Mouse (Mus musculus): ENCODE measurements around the gene Garnl3.

The Garnl3 gene

GRCm38 (mm10) chr2:33086671-33087363 lies 44.6 kb downstream of the Garnl3 start:
- peak; percentile 20 for DNase-seq

DNA sequence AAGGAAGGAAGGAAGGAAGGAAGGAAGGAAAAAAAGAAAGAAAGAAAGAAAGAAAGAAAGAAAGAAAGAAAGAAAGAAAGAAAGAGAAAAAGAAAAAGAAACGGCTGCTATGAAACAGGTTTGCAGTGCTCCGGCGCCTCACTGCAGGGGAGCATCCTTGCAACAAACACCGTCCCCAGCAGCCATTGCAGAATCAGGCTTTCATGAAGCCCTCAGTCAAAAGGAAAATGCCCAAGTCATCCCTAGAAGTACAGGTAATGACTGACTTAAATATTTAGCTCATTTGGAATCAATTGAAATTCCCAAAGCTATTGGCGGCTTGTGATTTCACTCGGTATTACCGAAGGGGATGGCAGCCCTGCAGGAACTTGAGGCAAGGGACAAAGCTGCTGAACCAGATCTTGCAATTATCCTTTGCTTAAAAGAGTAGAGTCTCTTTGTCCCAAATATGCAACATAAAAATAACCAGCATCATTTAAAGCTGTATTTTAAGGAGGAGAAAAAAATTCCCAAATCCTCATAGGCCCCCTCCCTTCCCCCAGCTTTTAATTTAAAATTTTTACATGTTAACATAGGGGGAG lies 45.3 kb downstream of the Garnl3 start:
- peak; percentile 17 for DNase-seq

DNA sequence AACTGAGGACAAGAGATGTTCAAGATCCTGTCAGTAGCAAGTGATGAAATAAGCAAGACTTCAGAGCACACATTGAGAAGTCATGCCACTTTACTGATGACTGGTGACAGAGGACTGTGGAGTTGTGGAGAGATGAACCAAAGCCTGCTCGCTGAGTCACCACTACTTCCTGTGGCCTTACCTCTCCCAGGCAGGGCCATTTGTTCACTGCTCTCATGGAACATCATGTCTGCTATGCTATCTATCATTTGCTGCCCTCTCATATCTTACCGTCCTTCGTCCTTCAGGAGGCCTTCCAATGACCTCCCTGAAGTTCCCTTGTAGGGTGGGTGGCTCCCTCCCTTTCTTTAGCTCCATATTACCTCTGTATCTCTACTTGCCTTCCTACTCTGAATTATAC lies 47.2 kb downstream of the Garnl3 start:
- no peak for DNase-seq

- no peak for DNase-seq
These were observed 51.3 kb downstream of the Garnl3 start for GRCm38 (mm10) chr2:33080166-33080565.

- peak; percentile 33 for DNase-seq
These were observed 54.2 kb downstream of the Garnl3 start for GRCm38 (mm10) chr2:33077252-33077651.

DNA sequence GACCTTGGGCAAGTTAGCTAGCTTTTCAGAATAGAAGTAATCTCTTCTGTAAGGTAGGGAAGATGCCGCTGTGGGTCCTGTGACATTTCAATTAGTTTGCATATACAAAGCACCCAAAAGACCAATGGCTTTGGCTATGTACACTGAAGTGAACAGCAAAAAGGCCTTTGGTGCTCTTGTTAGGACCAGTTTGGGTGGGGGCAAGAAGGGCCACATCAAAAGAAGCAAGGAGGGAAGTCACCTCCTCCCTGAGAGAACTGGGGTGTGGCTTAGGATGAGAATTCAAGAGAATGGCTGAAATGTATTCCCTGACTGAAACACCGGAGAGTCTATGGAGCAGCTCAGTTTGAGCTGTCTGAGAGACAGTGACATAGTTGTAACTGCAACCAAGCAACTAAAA lies 56.5 kb downstream of the Garnl3 start:
- no peak for DNase-seq

GRCm38 (mm10) chr2:33074188-33074587 lies 57.3 kb downstream of the Garnl3 start:
- no peak for DNase-seq

- DNase-seq, result no peak
These were observed 59.1 kb downstream of the Garnl3 start for GRCm38 (mm10) chr2:33072333-33072732.

GRCm38 (mm10) chr2:33065610-33066009 lies 65.8 kb downstream of the Garnl3 start:
- DNase-seq, result no peak

- DNase-seq, result no peak
These were observed 68.7 kb downstream of the Garnl3 start for GRCm38 (mm10) chr2:33062744-33063143.

GRCm38 (mm10) chr2:33058926-33059325 lies 72.5 kb downstream of the Garnl3 start:
- DNase-seq, result no peak

DNA sequence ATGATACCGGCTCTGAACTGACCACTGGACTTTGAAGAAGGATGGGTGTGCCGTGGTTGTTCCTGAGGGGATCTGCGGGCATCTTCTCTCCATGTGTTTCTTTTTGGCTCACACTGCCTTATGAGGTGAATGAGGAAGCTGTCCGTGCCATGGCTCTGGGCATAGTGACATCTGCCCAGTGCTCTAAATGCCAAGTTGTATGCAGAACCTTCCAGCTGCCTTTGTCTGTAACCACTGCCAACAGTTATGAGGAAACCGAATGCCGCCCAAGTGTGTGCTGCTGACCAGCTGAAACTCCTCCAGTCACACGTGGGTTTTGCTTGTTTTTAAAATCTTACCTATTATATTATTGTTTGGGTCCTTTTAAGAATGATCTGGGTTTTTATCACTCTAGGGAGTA lies 73.9 kb downstream of the Garnl3 start:
- no peak for DNase-seq

DNA sequence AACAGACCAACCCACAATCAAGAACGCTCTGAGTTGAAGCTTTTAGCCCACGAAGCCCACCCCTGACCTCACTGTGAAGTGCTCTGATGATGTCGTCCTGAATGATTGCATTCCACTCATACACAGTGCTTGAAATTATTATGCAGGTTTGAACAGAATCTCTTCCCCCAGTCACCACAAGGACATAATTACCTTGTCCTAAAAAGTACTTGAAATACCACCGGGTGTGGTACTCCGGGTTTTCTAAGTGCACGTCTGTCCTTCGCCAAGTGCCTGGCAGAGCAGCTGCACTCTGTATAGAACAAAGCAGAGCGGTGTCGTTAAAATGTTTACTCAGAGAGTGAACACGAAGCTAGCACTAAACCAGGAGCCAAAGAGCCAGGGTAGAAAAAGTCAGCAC lies 77.5 kb downstream of the Garnl3 start:
- DNase-seq, result no peak

GRCm38 (mm10) chr2:33047360-33047759 lies 84.1 kb downstream of the Garnl3 start:
- DNase-seq, result no peak

DNA sequence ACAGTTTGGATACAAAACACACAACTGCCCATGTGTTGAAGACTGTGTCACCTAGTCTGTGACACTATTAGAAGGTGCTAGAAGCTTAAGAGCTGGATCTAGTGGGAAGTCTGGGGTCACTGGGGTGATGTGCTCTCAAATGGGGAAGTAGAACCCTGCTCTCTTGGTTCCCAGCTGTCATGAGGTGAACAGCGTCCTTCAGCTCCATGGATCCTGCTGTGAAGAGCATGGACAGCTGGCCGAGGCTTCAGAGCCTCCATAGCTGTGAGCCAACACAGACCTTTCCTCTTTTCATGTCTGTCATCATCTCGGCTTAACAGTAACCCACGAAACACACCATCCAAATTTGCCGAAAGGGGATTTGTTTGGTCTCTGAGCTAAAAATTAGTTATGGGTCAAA lies 84.5 kb downstream of the Garnl3 start:
- DNase-seq, result no peak

- no peak for DNase-seq
These were observed 85.6 kb downstream of the Garnl3 start for GRCm38 (mm10) chr2:33045899-33046298.

DNA sequence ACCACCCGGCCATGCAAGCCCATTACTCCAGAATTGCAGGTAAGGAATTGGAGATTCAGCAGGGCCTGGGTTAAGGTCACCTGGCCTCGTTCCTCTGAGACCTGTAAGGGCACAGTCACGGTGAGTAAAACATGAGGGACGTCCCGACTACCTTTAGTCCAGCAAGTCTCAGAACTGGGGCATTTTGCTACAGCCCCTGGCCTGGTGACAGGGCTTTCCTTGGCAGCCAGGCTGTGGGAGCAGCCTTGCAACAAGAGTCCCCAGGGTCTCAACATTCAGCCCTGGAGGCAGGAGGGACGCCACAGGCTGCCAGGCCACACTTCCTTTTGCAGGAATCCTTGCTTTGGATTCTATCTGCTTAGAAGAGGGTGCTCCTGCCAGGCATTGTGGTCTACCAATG lies 88.7 kb downstream of the Garnl3 start:
- DNase-seq, result no peak

DNA sequence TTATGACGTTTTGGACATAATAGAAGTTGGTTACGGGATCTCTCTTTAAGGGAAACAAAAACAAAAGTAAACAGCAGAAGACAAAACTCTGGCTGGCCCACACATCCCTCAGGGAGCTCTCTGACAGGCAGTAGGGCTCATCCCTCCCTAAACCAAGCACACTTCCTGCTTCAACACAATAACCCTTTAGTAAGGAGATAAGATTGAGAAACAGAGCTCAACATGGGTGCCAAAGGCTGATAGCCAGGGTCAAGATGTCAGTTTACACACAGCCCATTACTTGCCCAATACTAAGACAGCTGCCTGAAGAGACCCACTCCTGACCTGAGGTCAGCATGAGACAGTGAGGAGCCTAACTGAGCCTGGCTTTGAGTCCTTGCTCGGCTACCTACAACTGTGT lies 89.9 kb downstream of the Garnl3 start:
- DNase-seq, result no peak

- DNase-seq, result peak; percentile 63
These were observed 94.0 kb downstream of the Garnl3 start for GRCm38 (mm10) chr2:33037429-33037828.

GRCm38 (mm10) chr2:33035297-33035696 lies 96.2 kb downstream of the Garnl3 start:
- no peak for DNase-seq

- DNase-seq, result peak; percentile 74
These were observed 98.2 kb downstream of the Garnl3 start for GRCm38 (mm10) chr2:33033281-33033680.

- no peak for DNase-seq
These were observed 98.9 kb downstream of the Garnl3 start for GRCm38 (mm10) chr2:33032391-33033062.

- no peak for DNase-seq
These were observed 106.4 kb downstream of the Garnl3 start for GRCm38 (mm10) chr2:33025040-33025439.

DNA sequence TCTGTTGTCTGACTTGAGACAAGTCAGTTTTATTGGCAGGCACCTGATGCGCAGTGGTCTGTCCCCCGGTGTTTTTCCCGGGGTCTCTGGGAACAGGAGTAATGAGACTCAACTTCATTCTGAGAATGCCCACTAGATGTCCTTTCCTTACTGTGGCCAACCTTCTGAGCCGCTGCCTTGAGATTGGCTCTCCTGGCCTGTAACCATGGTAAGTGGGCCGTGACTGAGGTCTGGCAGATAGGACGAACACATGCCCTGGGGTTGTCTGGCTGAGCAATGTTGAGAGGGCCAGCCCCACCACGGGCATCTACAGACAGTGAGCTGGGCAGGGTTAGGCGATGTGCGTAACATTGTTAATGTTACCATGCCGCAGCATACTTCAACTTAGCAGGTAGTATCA lies 106.9 kb downstream of the Garnl3 start:
- no peak for DNase-seq

All from right cerebral cortex, postnatal 4 days (tissue).